Mouse (Mus musculus) forebrain, embryonic 13.5 days (tissue): ENCODE data around the gene Pianp. TPM values are rescaled to one million over a fixed set of nuclear protein-coding genes. Genes with fewer than 3 reads are reported as not detected.

ENCODE experiments used
- ATAC-seq: fragments of 200-750 bp; cut with Nextera tagmentation; 2 replicates; pipeline ENCODE4 v1.8.0; 2017
- H3K27ac ChIP-seq: fragments of 300-500 bp; sonication (generic); 2 replicates; pipeline ENCODE4 v1.5.1; 2015; ENCODE audit warnings: inconsistent platforms, mild to moderate bottlenecking, moderate library complexity
- H3K27me3 ChIP-seq: fragments of 300-500 bp; sonication (generic); 2 replicates; pipeline ENCODE4 v1.6.1; 2015; ENCODE audit warnings: mild to moderate bottlenecking, inconsistent platforms
- H3K36me3 ChIP-seq: fragments of 300-500 bp; sonication (generic); 2 replicates; pipeline ENCODE4 v1.6.1; 2015; ENCODE audit warnings: mild to moderate bottlenecking, inconsistent platforms; ENCODE audit not compliant: poor library complexity, severe bottlenecking
- H3K4me1 ChIP-seq: fragments of 300-500 bp; sonication (generic); 2 replicates; pipeline ENCODE4 v1.6.1; 2015; ENCODE audit warnings: inconsistent platforms
- H3K4me2 ChIP-seq: fragments of 300-500 bp; sonication (generic); 2 replicates; pipeline ENCODE4 v1.6.1; 2015; ENCODE audit warnings: inconsistent platforms, mild to moderate bottlenecking, moderate library complexity
- H3K4me3 ChIP-seq: fragments of 300-500 bp; sonication (generic); 2 replicates; pipeline ENCODE4 v1.5.1; 2015; ENCODE audit warnings: mild to moderate bottlenecking, inconsistent platforms
- H3K9ac ChIP-seq: fragments of 300-500 bp; sonication (generic); 2 replicates; pipeline ENCODE4 v1.6.1; 2015; ENCODE audit warnings: mild to moderate bottlenecking, inconsistent platforms
- H3K9me3 ChIP-seq: fragments of 300-500 bp; sonication (generic); replicated peaks from 2 replicates; pipeline ENCODE4 v1.6.1; 2016; ENCODE audit warnings: inconsistent platforms
- WGBS: fragments of 180-500 bp; shearing (Covaris S2); methylation state at CpG from one replicate; pipeline ENCODE4 v1.1.7; 2015; 5-methylcytosine and 5-hydroxymethylcytosine counted together
- polyA plus RNA-seq: library from polyadenylated mRNA; unstranded; fragments of >200 nt; fragmentation: Nextera tagmentation; extraction: Ambion mirVana; gene quantifications from 2 replicates; pipeline ENCODE4 v1.2.1, GENCODE M21; 2015

Gene Pianp
- polyA plus RNA-seq, 1 experiment from 2014 or later: 13.0 TPM

DNA sequence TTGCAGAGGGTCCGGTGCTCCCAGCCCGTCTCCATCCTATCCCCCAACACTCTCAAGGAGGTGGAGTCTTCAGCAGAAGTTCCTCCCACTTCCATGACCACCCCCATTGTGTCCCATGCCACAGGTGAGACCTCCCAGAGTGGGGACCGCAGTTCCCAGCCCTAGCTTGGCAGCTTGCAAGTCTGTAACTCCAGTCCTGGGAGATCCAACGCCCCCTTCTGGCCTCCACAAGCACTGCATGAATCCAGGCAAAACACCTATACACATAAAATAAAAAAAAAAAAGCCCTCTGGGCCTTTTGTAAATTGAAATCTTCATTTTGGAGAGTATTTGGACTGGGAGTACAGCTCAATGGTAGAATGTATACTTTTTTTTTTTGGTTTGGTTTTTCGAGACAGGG is 54.7 kb downstream of the Pianp start:
- Histone ChIP-seq H3K4me3 (no peak overlapping the region), H3K4me2 (no peak overlapping the region), H3K27me3 (no peaks in the 10 kb centered on the region), H3K4me1 (no peaks in the 10 kb centered on the region), H3K27ac (no peak overlapping the region), H3K9me3 (no peaks in the 10 kb centered on the region), H3K36me3 (peaks cover 91% of the 10 kb centered on the region), H3K9ac (no peak overlapping the region)
- no peak for ATAC-seq
- WGBS: 68% methylated on average over 5 of the region's 5 CpGs

Other genes starting within 250 kb of the Pianp start
- not detected in 2 replicates for gene Gm45234, start 240.7 kb upstream of the Pianp start, polyA plus RNA-seq
- 17.7 and 19.8 TPM in 2 replicates for gene Atn1, start 240.2 kb upstream of the Pianp start, polyA plus RNA-seq
- 15.4 and 19.4 TPM in 2 replicates for gene Eno2, start 227.0 kb upstream of the Pianp start, polyA plus RNA-seq
- 3.6 and 5.9 TPM in 2 replicates for gene Lrrc23, start 217.0 kb upstream of the Pianp start, polyA plus RNA-seq
- gene Spsb2, start 188.0 kb upstream of the Pianp start, polyA plus RNA-seq: 5.1 and 5.3 TPM in 2 replicates
- 467 and 491 TPM in 2 replicates for gene Tpi1, start 182.4 kb upstream of the Pianp start, polyA plus RNA-seq
- 178 and 203 TPM in 2 replicates for gene Usp5, start 167.2 kb upstream of the Pianp start, polyA plus RNA-seq
- 207 and 217 TPM in 2 replicates for gene Cdca3, start 167.1 kb upstream of the Pianp start, polyA plus RNA-seq
- gene Gnb3, start 156.4 kb upstream of the Pianp start, polyA plus RNA-seq: 0.46 and 0.74 TPM in 2 replicates
- 11.4 and 12.4 TPM in 2 replicates for gene P3h3, start 138.9 kb upstream of the Pianp start, polyA plus RNA-seq
- 11.7 and 13.4 TPM in 2 replicates for gene Gpr162, start 132.7 kb upstream of the Pianp start, polyA plus RNA-seq
- gene Cd4, start 108.5 kb upstream of the Pianp start, polyA plus RNA-seq: 0.08 TPM in 2 replicates
- gene Lag3, start 85.0 kb upstream of the Pianp start, polyA plus RNA-seq: 1.3 and 1.9 TPM in 2 replicates
- gene Ptms, start 76.6 kb upstream of the Pianp start, polyA plus RNA-seq: 588 and 626 TPM in 2 replicates
- 398 and 409 TPM in 2 replicates for gene Mlf2, start 65.3 kb upstream of the Pianp start, polyA plus RNA-seq
- 89.0 and 99.3 TPM in 2 replicates for gene Cops7a, start 31.2 kb upstream of the Pianp start, polyA plus RNA-seq
- gene Zfp384, start 12.5 kb downstream of the Pianp start, polyA plus RNA-seq: 18.1 and 19.9 TPM in 2 replicates
- 190 and 200 TPM in 2 replicates for gene Ing4, start 43.1 kb downstream of the Pianp start, polyA plus RNA-seq
- gene Acrbp, start 53.0 kb downstream of the Pianp start, polyA plus RNA-seq: 19.1 and 20.9 TPM in 2 replicates
- 0.38 and 0.44 TPM in 2 replicates for gene Lpar5, start 71.2 kb downstream of the Pianp start, polyA plus RNA-seq
- 114 and 119 TPM in 2 replicates for gene Chd4, start 99.3 kb downstream of the Pianp start, polyA plus RNA-seq
- 49.1 and 58.3 TPM in 2 replicates for gene Nop2, start 135.2 kb downstream of the Pianp start, polyA plus RNA-seq
- gene Iffo1, start 148.5 kb downstream of the Pianp start, polyA plus RNA-seq: 11.9 and 14.4 TPM in 2 replicates
- gene Gapdh, start 169.8 kb downstream of the Pianp start, polyA plus RNA-seq: 1,974 and 2,008 TPM in 2 replicates
- 146 and 153 TPM in 2 replicates for gene Ncapd2, start 195.0 kb downstream of the Pianp start, polyA plus RNA-seq
- 193 and 202 TPM in 2 replicates for gene Mrpl51, start 195.1 kb downstream of the Pianp start, polyA plus RNA-seq
- gene Vamp1, start 218.9 kb downstream of the Pianp start, polyA plus RNA-seq: 5.4 and 6.3 TPM in 2 replicates
- gene Tapbpl, start 235.2 kb downstream of the Pianp start, polyA plus RNA-seq: 2.2 and 3.1 TPM in 2 replicates
- 1.5 and 2.0 TPM in 2 replicates for gene Cd27, start 240.3 kb downstream of the Pianp start, polyA plus RNA-seq